Mouse (Mus musculus) ovary, adult 2 months (tissue): ENCODE data around the gene Cfap61. TPM values are rescaled to one million over a fixed set of nuclear protein-coding genes. Genes with fewer than 3 reads are reported as not detected.

ENCODE experiments used
- polyA plus RNA-seq: library from polyadenylated mRNA; depleted of rRNA; stranded (reverse); fragments of >200 nt; gene quantifications from 2 replicates; pipeline ENCODE4 v1.2.3, GENCODE M21; 2012; rRNA removed

The Cfap61 gene
- 5.9 and 8.4 TPM in 2 replicates for polyA plus RNA-seq

DNA sequence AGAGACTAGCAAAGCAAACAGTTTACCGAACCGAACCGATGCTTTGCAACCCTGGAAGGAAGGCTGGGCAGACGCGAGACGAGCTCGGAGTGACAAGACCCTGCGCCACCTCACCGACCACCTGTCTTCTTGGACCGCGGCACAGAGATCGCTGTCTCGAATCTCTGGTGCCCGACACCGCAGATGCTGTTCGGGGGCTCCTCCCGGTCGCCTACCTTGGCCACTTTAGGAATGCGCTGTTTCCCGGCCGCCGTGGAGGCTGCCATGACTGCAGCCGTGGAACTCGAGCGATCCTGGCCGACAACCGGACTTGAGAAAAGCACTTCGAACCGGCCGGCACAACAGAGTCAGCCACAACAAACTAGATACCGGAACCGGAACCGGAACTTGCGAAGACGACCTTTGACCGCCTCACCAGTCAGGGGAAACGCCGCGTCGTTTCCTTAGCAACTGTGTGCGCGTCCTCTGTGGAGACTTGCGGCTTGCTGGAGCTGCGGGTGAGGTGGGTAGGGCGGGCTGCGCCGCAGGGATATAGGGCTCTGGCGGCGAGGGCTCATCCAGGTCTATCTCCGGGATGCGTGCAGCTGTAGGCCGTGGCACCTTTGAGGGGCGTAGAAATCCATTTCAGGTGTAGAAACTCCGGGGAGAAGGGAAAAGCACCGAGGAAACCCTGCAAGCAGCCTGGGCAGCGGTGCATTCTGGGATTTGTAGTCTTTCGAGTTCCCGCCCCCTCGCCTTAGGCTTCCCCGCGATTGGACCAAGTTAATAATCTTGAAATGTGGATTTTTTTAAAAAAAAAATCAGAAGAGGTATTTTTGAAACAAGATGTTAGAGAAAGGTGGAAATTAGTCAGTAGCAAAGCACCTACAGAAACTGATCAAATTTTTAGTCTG lies at the start of gene Cfap61, which contains the start of gene Crnkl1:
Gene Cfap61, plus strand, starts transcription at position 446 of the 893 bp plus-strand sequence.
Gene Crnkl1, minus strand, starts transcription at position 676 of the 893 bp plus-strand sequence.

DNA sequence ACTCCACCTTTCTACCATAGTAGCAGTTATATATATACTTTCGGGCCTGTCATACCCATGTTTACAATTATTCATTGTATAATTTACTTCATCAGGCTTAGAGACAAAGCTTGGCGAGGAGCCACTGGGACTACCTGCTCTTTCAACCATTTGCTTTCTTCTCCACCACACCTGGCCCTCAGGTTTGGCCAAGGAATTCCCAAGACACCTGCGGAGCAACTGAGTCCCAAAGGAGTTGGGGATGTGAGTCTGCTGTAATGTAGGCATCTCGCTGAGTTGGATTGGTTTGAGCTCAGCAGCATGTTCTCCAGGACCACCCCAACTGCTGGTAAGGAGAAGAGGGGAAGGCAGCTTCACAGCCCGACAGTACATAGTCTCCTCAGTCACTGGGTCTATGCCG lies 32.7 kb upstream of the Cfap61 start, which contains the start of gene Naa20:
Gene Naa20, plus strand, starts transcription at position 239 of the 400 bp plus-strand sequence.

DNA sequence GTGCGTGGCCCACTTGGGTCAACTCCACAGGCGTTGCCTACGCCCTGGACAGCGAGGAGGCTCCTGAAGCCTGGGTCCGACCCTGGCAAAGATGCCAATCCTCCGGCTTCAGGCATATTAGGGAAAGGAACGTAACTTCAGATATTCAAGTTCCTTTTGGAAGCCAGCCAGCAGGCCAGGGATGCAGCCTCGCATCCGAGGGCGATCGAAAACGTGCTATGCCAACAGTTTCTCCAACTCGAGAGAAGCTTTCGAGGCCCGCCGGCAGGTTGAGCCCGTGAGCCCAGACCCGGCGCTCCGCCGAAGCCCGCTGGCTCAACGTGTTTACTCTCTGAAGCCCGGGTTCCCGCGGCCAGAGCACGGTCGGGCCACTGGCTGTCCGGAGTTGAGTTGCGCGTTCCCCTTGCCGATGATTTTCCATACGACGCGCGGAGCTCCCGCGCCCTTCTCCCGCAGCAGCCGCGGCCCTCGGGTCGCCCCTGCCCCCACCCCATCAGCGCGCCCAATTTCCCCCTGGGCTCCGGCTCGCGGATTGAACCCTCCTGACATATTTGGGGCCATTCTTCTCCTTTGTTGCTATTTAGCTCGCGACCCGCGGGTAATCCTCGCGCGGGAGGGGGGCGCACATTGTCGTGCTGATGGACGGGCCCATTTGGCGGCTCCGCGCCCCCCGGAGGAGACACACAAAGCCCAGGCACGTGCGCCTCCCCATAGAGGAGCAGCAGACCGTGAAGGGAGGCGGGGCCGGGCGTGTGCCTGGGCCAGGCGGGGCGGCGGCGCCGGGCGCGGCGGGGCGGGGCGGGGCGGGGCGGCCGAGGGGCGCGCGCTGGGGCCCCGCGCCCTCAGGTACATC lies 286.7 kb downstream of the Cfap61 start, which contains the start of gene Insm1:
Gene Insm1, plus strand, starts transcription at position 846 of the 853 bp plus-strand sequence.

Other genes with a start within 250 kb of the Cfap61 start
- 11.6 and 16.8 TPM in 2 replicates for gene Naa20, start 32.7 kb upstream of the Cfap61 start, polyA plus RNA-seq
- gene Crnkl1, start 230 bp downstream of the Cfap61 start, polyA plus RNA-seq: 15.4 and 17.8 TPM in 2 replicates